Mouse (Mus musculus) right cerebral cortex, postnatal 14 days (tissue): Measurements from ENCODE around the gene Ero1lb.

ENCODE experiments used
- DNase-seq: peaks from one replicate; pipeline ENCODE4 v3.0.0; 2022

Gene Ero1lb

DNA sequence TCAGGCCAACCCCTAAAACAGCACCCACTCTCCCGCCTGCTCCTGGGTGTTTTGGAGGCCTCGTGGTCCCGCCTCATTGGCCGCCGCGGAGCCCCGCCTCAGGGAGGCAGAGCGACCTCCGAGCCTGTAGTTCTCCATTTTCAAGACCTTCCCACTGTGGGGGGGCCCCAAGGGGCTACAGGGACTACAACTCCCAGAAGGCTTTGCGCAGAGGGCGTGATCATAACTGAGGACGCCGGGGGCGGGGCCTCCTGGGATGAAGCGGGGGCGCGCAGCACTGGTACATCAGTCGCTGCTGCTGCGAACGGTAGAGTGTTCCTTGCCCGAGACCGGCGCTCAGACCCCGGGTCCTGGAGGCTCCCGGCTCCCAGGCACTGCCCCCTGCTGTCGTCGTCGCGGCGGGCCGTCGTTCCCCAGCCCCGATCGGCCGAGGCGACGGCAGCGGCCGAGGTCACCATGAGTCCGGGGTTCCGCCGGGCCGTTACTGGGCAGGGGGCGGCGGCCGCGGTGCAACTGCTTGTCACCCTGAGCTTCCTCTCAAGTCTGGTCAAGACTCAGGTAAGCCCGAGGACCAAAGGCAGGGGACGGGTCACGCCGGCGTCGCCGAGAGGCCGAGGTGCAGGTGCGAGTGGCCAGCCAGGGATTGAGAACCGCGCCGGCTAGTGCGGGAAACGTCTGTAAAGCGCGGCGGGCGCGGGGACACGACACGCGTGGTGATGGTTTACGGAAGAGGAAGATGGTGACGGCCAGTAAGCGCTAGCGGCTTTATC is at the start of gene Ero1lb:
Gene Ero1lb, plus strand, starts transcription at position 254 of the 770 bp plus-strand sequence.
- peak; percentile 99 for DNase-seq

DNA sequence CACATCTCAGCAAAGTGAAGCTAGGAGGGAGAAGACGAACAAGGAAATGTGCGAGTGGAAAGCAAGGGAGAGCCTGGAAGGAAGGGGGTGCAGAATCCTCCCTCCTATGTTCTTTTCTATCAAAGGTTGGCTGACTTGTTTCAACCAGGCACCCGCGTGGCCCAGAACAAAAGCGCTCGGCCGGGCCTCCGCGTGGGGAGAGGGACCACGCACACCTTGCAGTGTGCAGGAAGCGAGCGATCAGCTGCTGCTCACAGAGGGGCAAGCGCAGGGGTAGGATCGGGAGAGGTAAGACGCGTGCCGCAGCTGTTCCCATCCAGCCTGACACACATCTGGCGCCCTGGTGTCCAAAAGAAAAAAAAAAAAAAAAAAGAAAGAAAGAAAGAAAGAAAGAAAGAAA is 46.3 kb upstream of the Ero1lb start:
- no peak for DNase-seq

DNA sequence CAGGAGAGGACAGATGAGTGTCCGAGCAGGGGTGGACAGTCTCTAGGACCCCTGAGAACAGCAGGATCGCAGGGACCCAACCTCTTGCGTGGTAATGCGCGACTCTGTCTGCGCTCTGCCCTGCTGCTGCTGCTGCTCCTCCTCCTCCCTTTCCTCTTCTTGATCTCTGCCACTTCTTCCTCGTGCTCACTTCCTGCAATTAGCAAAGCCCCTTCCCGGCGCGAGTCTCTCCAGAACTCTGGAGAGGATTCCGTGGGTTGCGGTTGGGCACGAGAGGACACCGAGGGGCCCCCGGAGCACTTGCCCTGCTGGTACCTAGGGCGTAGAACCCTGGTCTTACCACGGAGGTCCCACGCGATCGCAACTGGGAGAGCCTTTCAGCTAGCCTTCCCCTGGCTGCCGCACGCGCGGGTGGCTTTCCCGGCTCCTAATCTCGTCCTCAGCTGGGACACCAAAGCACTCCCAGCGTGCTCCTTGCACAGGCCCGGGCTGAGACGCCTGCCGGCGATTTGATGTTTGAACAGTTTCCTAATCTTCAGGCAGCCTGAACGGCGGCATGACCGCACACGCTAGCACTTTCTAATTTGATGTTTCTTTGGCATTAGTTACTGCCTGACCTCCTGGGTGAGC is 45.6 kb upstream of the Ero1lb start, which contains the start of gene Edaradd:
Gene Edaradd, minus strand, starts transcription at position 484 of the 630 bp plus-strand sequence.
- DNase-seq = peak; percentile 45

DNA sequence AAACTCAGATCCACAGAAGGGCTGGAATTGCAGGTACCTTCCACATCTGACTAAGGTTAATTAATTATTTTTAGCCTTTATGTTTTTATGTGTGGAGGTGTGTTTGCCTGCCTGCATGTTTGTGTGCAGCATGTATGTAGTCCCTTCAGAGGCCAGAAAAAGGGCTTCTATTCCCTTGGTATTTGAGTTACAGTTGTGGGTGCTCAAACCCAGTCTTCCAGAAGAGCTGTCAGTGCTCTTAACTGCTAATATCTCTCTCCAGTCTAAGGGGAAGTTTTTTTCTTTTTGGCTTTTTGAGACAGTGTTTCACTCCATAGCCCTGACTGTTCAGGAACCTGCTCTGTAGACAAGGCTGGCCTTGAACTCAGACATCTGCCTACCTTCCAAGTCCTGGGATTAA is 43.3 kb upstream of the Ero1lb start:
- DNase-seq = no peak

DNA sequence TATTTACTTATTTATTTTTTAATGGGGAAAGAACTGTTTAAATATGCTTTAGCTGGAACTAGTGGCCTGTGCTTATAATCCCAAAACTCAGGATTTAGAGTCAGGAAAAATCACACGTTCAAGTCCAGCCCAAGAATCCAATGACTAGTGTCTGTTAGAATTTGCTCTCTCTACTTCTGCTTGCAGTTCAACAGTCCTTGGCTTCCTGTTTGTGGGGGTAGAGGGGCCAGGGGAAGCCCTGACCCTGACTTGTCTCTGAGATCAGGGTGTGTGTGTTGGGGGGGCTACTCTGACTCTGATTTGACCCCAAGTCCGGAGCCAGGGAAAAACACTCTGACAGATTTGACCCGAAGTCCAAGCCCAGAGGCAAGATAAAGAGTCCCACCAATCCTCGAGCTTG is 40.0 kb upstream of the Ero1lb start:
- DNase-seq = no peak

DNA sequence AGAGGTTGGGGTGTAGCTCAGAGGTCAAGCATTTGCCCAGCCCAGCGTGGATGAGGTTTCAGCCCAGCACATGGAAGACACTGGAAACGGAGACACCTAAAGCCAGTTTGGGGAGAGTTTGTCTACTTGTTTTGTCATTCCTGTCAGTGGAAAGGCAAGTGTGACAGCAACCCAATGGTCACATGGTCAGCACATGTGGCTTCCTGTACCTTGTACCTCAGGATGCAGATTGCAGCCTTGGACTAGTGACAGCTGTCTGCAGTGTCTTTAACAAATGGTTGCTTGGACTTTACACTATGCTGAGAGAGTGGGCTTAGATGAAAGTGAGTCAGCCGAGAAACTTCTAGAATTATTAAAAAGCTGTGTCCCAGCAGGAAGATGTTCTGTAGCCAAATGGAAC is 31.0 kb upstream of the Ero1lb start:
- DNase-seq = no peak

DNA sequence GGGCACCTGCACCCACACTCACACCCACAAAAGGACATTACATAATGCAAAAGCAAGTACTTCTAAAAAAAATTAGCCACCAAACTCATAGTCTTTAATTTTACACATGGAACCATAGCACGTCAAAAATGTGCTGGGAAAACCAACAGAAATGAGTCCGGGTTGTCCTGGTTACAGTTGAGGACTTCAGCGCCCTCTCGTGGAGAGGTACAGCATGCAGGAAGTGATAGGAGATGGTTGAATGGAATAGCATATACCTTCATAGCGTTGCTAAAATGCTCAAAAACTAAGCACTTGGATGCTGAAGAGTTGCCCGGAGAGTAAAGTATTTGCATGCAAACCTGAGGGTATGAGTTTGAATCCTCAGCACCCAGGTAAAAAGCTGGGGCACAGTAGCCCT is 27.7 kb upstream of the Ero1lb start:
- DNase-seq = peak; percentile 62

DNA sequence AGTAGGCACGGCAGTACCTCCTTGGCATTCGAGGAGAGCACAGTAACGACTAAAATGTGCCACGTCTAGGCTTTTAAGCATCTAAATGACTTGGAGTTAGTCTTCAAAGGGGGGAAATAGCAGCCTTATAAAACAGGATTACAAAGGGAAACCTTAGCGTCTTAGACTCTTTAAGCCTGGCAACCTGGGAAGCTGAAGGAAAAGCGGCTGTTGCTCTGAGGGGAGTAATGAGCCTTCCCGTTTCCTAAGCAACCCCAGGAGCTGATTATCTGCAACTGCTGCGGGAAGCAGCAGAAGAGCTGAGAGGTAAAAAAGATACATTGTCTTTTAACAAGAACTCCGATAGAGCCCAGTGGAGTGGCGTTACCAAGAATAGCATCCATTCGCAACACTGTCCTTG is 26.0 kb upstream of the Ero1lb start:
- DNase-seq = no peak

DNA sequence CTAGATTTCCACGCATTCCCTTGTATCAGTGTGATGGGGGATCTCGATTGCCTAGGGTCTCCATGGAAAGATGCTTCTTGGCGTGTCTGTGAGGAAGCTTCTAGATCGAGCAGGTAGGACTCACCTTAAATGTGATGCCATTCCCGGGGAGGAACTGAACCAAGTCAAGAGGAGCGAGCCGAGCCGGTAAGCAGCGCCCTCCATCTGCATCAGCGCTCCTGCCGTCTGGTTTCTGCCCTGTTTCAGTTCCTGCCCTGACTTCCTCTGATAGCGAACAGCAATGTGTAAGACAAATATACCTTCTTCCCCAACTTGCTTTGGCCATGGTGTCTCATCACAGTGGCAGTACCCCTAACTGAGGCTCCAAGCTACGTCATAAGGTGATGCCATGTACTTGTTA is 25.6 kb upstream of the Ero1lb start:
- no peak for DNase-seq

DNA sequence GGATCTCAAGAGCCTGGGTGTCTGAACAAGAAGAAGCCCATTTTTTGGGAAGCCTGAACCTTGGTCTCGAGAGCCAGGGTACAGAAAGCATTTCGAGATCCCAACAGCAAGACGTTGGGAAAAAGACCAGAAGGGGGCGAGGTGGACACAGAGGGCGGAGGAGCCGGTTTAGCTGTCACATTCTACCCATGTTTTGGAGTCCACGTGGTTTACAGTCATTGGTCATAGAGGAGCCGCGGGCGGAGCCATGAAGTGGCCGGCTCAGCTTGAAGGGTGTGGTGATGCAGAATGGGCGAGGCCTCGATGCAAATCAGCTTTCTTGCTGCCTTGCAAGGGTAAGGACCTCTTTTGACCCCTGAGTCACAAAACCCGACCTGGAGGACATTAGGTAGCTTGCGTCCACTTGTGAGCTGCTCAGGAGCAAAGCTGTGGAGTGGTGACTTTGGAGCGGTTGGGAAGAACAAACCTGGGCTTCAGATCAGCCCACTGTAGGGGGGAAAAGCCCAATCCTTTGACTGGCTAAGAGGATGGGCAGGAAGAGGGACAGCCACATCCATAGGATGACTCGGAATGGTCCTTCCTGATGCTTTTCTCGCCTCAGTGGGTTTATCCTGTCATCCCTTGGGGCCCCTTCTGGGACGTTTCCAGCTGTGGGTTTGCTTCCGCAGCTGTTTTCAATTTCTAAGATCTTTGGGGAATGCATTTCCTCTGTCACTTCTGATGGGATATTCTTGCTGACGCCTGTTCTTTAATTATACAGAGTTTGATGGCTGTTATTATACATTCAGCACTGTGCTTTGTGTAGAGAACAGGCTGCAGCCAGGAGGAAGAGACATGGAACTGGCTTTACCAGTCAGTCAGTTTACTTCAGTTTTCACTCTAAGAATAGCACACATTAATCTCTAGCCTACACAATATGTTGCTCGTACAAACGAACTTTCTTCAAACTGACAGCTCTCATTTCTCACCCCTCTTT is 23.4 kb upstream of the Ero1lb start:
- peak; percentile 30 for DNase-seq

DNA sequence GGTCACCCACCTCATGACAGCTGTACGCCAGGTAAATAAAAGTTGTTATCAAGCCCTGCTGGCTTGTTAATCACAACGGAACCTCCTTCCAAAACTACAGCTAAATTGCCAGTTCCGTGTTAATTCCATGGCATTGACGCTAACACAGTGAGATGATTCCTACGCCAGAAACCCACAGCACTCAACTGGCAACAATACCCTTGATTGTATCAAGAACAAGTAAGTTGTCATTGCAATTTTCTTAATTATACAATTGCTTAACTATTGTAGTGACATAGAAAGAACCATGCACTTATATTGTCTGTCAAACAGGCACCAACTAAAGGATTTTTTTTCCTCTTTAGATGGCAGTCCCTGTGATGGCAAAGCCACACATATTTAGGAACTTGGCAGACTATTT is 22.4 kb upstream of the Ero1lb start:
- no peak for DNase-seq

DNA sequence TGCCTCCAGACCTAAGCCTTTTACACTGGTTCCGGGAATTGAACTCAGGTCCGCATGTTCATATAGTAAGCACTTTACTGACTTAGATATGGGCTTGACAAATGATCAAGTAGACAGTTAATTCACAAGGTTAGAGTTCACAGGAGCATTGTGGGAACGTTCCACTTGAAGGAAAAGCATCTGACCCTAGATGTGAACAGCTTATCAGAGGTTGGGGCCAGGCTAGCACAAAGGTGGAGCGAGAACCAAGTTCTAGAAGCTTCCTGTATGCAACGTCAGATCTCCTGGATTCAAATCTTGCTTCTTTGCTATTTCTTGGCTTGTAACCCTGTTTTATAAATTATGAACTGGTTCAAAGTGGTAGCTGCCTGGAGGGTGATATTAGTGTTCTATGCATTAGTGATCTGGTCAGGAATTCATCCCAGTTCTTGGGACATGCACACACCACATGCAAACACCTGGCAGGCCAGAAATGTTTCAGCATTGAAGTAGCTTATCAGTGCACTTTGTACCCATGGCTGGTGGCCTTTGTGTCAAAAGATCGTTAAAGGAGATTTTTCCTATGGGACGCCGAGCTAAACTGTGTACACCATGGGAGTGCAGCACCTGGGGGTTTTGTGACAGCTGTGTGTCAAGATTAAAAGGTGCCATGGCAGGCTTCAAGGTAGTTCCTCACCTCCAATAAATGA is 21.6 kb upstream of the Ero1lb start:
- no peak for DNase-seq

DNA sequence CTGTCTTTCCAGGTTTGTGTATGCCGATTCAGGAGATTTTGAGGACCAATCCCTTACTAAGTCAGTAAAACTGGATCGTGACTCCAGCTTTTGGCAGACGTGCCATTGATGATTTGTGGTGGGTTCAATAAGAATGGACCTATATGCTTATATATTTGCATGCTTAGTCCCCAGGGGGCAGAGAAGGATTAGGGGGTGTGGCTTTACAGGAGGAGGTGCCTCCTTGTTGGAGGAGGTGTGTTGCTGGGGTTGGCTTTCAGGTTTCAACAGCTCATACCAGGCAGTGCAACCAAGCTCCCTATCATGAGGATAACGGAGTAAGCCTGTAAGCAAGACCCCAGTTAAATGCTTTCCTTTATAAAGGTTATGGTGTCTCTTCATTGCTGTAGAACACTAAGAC is 11.5 kb upstream of the Ero1lb start:
- DNase-seq = no peak

DNA sequence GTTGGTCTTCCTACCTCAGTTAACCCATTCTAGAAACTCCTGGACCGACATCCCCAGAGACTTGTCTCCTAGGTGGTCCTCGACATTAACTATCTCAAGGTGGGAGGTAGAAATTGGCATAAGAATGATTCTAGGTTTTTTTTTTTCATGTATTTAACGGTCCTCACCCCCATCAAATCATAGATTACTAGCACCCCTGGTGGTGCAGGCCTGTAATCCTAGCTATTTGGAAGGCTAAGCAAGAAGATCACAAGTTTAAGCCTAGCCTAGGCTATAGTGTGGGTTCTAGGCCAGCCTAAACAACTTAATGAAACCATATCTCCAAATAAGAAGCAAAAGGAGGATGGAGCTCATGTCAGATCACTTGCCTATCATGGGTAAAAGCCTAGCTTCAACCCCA is 6.6 kb upstream of the Ero1lb start:
- no peak for DNase-seq

DNA sequence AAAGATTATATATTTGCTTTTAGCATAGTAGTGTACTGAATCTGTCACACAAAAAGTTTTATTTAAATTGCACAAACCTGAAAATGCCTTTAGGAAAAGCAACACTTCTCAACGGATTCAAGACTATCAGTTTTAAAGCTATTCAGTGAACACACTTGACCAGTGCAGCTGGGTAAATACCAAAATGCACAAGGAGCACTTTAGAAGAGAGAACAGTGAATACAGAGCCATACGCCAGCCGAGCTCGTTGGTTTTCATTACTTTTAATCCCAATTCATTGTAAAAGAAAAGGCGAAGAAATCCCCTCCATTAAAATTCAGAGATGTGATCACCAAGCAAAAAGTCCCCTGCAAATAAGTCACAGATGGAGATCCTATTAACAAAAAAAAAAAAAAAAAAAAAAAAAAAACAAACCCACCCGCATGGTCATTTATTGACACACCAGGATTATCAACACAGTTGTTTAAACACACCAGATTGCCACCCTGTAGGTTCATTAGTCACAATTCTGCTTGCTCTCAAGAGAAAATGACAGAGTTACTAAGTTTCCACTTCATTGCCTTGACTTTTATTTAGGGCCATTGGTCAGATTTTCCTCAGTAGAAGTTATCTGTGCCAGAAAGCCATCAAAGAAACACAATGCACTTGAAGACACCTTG is 6.1 kb upstream of the Ero1lb start:
- no peak for DNase-seq

DNA sequence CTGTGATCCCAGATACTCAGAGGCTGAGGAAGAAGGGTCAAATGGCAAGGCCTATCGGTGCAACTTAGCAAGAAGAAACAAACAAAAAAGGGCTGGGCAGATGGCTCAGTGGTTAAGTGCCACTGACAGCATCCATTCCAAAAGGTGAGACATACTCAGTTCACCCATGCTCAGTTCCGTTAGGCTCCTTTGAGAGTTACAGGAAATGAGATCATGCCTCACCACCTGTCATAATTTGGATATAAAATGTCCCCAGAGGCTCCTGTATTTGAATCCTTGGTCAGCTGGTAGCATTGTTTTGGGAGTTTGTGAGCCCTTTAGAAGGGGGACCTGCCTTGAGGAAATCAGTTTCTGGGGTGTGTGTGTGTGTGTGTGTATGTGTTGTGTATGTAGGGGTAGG is 3.9 kb upstream of the Ero1lb start:
- no peak for DNase-seq

DNA sequence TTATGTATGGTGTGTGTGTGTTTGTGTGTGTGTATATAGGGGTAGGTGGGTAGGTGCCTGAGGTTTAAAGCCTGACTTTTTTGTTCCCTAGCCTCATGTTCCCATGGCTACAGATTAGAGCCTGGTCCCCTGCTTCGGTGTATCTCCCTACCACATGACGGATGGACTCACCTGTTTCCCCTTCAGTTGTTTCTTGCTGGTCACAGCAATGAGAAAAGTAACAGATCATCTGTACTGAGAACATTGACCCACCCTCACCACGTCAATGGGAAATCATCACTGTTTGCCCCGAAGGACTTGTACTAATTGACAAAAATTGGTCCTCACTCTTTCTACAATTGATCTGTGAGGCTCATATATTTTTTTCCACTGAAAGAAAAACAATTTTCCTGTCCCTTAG is 3.4 kb upstream of the Ero1lb start:
- no peak for DNase-seq

DNA sequence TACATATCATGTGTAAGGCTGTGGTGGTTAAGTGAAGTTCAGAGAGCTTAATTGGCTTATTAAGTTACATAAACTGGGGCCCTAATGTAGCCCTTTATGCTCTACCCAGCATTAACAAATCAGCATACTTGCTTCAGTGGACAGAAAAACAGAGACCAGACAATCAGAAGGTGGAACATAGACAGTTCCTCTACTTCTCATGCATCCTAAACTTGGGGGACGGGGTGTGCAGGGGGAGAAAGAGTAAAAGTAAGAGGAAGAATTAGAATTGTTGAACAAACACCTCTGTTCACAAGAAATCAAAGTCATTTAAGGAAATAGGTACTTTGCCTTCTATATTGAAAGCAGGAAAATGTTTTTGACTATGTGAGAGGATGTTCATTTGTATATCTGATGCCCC is 2.3 kb downstream of the Ero1lb start:
- no peak for DNase-seq

DNA sequence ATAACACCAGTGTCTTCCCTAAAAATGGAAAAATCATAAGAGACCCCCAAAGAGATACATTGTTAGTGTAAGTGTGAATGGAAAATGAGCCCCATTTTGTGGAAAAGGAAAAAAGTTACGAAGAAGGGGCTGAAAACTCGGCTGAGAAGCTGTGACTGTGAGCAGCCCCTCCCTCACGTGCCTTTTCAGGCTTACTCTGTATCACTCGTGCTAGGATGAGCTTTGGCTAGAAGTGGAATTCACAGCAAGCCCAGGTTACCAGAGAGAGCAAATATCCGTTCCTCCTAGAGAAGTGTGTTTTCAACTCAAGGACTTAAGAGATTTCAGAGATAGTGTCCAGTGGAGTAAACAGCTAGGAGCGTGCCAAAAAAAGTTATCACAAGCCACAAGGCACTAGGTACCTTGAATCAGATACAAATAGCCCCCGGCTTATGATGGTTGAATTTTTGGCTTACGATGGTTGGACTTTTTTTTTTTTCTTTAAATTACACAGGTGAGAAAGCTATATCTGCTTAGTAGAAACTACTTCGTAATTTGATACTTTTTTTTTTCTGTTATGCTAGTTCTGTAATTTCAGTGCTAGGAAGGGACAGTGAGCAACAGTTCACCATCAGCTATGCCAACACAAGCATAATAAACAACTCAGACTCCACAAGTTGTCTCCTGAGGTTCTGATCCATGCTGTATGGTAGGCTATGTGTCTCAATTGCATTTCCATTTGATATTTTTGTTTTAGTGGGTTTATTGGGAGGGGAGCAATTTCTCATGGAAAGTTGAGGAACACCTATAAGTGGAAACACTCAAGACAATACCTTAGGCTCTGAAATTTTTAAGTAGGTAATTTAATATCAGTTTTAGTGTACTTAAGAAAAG is 3.2 kb downstream of the Ero1lb start:
- DNase-seq = no peak

DNA sequence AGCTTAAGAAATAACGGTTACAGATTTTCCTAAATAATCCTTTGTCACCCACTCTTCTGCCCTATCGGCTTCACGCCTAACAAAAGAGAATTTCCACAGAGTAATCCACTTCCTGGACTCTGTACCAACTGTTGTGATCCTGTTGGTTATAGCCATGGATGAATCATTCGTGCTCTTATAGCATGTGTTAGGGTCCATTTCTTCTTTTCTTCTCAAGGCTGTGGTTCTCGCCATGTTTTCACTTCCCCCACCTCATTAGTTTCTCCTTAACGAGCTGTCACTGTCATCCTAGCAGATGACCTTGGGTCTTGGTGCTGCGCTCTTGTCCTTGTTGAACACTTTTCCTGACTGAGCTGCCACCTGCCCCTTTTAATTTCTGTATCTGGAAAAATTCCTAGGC is 4.1 kb downstream of the Ero1lb start:
- no peak for DNase-seq

DNA sequence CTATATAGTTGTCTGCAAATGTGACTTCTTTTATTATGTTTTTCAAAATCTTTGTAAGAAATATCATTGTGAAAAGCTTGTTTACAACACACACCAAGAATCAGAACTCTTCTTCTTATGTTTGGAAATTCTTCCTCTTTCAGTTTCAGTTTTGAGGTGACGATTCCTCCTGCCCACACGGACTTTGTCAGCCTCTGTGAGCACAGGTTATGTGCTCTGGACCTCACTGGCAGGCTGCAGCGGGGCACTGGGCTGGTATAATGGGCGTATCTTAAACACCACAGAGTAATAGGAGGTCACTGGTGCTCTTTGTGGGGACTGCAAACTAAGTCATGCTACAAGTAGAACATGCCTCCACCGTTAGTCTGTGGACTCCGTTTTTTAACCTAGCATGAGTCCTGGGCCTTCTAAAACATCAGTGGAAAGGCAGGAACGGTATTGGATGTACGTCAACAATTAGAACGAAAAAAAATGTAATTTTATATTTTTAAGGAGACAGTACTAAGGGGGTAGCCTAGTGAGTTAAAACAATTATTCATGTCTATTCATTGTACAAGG is 9.4 kb downstream of the Ero1lb start:
- no peak for DNase-seq
